Mouse (Mus musculus) heart, postnatal 0 days (tissue): ENCODE measurements around the gene Larp1.

Source experiments
- CTCF ChIP-seq: IDR thresholded peaks from 2 replicates; pipeline ENCODE4 v1.5.1; 2016; ENCODE audit warnings: antibody characterized with exemption, control low read depth, low read depth
- EP300 ChIP-seq: IDR thresholded peaks from 2 replicates; pipeline ENCODE4 v1.6.1; 2016; ENCODE audit warnings: antibody characterized with exemption, low read depth

DNA sequence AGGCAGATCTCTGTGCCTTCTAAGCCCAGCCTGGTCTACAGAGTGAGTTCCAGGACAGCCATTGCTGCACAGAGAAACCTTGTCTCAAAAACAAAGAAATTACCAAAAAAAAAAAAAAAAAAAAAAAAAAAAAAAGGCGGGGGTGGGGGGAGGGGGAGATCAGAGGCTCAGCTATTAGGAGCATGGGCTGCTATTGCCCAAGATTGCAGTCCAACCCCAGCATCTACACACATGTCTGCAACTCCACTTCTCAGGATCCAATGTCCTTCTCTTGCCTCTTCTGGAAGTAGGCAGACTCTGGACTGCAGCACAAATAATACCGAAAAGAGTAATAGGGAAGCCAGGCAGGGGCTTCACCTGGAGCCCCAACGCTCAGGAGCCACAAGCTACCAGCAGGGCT is 23.4 kb upstream of the Larp1 start:
- TF ChIP-seq CTCF (no peak), EP300 (no peak)
